Mouse (Mus musculus) thymus, adult 2 months (tissue): ENCODE data around the gene Bysl. TPM values are rescaled to one million over a fixed set of nuclear protein-coding genes. Genes with fewer than 3 reads are reported as not detected.
A peak's percentile ranks its signal among the peaks of the same experiment; 100 is the strongest.

Source experiments
- DNase-seq: peaks from one replicate; pipeline ENCODE4 v3.0.0; 2021
- H3K27ac ChIP-seq: fragments of 200-500 bp; 2 replicates; pipeline ENCODE4 v1.5.1; 2012; ENCODE audit warnings: low read length, control low read depth; ENCODE audit not compliant: control insufficient read depth, insufficient read depth
- H3K27me3 ChIP-seq: fragments of 200-500 bp; 2 replicates; pipeline ENCODE4 v1.6.1; 2012; ENCODE audit warnings: mild to moderate bottlenecking, low read length, moderate library complexity, mixed read lengths; ENCODE audit not compliant: control insufficient read depth, insufficient read depth
- H3K36me3 ChIP-seq: fragments of 200-500 bp; 2 replicates; pipeline ENCODE4 v1.6.1; 2012; ENCODE audit warnings: mild to moderate bottlenecking, low read length, moderate library complexity; ENCODE audit not compliant: control insufficient read depth, insufficient read depth
- H3K4me1 ChIP-seq: fragments of 200-500 bp; replicated peaks from 2 replicates; pipeline ENCODE4 v1.6.1; 2012; ENCODE audit warnings: low read length; ENCODE audit not compliant: control insufficient read depth, insufficient read depth
- H3K4me3 ChIP-seq: fragments of 200-500 bp; 2 replicates; pipeline ENCODE4 v1.5.1; 2012; ENCODE audit warnings: mild to moderate bottlenecking, low read length, control low read depth, moderate library complexity; ENCODE audit not compliant: control insufficient read depth, insufficient read depth
- CTCF ChIP-seq: fragments of 200-500 bp; IDR thresholded peaks from 2 replicates; pipeline ENCODE4 v1.5.1; 2012; ENCODE audit warnings: mild to moderate bottlenecking, control low read depth, low read length, moderate library complexity, borderline replicate concordance; ENCODE audit not compliant: control insufficient read depth, poor library complexity, insufficient read depth; ENCODE audit errors: extremely low read depth
- POLR2A ChIP-seq: fragments of 200-500 bp; IDR thresholded peaks from 2 replicates; pipeline ENCODE4 v1.6.1; 2012; ENCODE audit warnings: mild to moderate bottlenecking, low read length, control low read depth, moderate library complexity; ENCODE audit not compliant: control insufficient read depth, poor library complexity, insufficient read depth; ENCODE audit errors: extremely low read depth
- WGBS: fragments of 180-500 bp; shearing (Covaris S2); methylation state at CpG from one replicate; pipeline ENCODE4 v1.1.7; 2018; 5-methylcytosine and 5-hydroxymethylcytosine counted together
- polyA plus RNA-seq: library from polyadenylated mRNA; depleted of rRNA; stranded (reverse); fragments of >200 nt; gene quantifications from 2 replicates; pipeline ENCODE4 v1.2.3, GENCODE M21; 2012; rRNA removed

Bysl gene
- polyA plus RNA-seq, 1 experiment = 14.2 TPM

GRCm38 (mm10) chr17:47557179-47557578 is 54.1 kb downstream of the Bysl start:
- no peaks in the 10 kb centered on the region for H3K27me3 ChIP-seq
- WGBS = 17% methylated on average over 3 of the region's 3 CpGs
- H3K27ac ChIP-seq = peak overlapping the region; percentile 66
- DNase-seq = no peak
- no peak overlapping the region for H3K4me3 ChIP-seq
- TF ChIP-seq POLR2A = no peak
- no peak for TF ChIP-seq CTCF
- H3K4me1 ChIP-seq = peaks cover 43% of the 10 kb centered on the region
- H3K36me3 ChIP-seq = peaks cover 43% of the 10 kb centered on the region

- peaks cover 46% of the 10 kb centered on the region for H3K4me1 ChIP-seq
- peak overlapping the region; percentile 45; the same call in 1 of the 2 replicates for H3K27ac ChIP-seq
- no peaks in the 10 kb centered on the region for H3K27me3 ChIP-seq
These were observed 56.7 kb downstream of the Bysl start for GRCm38 (mm10) chr17:47554621-47555020.

GRCm38 (mm10) chr17:47552994-47553393 is 58.3 kb downstream of the Bysl start:
- peaks cover 50% of the 10 kb centered on the region for H3K4me1 ChIP-seq
- H3K27ac ChIP-seq = peak overlapping the region; percentile 39; the same call in 1 of the 2 replicates
- no peaks in the 10 kb centered on the region for H3K27me3 ChIP-seq
- TF ChIP-seq CTCF (no peak), POLR2A (no peak)
- H3K36me3 ChIP-seq = peaks cover 32% of the 10 kb centered on the region
- DNase-seq = peak; percentile 28
- H3K4me3 ChIP-seq = no peak overlapping the region

More at GRCm38 (mm10) chr17:47554621-47555020, 56.7 kb downstream of the Bysl start:
- no peak for DNase-seq
- Histone ChIP-seq H3K36me3 (peaks cover 41% of the 10 kb centered on the region), H3K4me3 (no peak overlapping the region)
- TF ChIP-seq CTCF (no peak), POLR2A (no peak)
- 67% methylated on average over 10 of the region's 10 CpGs for WGBS

DNA sequence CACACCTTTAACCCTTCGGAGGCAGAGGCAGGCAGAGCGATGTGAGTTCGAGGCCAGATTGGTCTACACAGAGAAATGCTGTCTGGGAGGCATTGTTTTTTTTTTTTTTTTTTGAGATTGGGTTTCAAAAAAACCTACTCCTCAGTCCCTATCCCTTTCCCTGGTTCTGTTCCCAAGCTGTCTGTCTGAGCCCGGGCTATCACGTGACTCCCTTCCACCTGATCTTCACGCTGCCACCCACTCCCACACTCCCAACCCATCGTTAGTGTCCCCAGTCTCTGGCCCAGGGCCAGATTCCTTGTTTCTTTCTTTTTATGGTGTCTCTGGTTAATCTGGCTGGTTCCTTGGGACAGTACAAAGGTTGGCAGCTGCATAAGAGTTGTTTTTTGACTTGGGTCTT is 60.2 kb downstream of the Bysl start:
- Histone ChIP-seq H3K27me3 (no peaks in the 10 kb centered on the region), H3K4me1 (peaks cover 45% of the 10 kb centered on the region), H3K36me3 (peaks cover 22% of the 10 kb centered on the region), H3K27ac (no peak overlapping the region), H3K4me3 (no peak overlapping the region)
- no peak for TF ChIP-seq CTCF
- no peak for TF ChIP-seq POLR2A
- WGBS = 94% methylated on average over 7 of the region's 7 CpGs
- no peak for DNase-seq

Other genes starting within 250 kb of the Bysl start
- 21.2 and 21.9 TPM in 2 replicates for gene Mrps10, start 242.6 kb downstream of the Bysl start, polyA plus RNA-seq
- gene Guca1b, start 226.1 kb downstream of the Bysl start, polyA plus RNA-seq = 1.6 and 3.1 TPM in 2 replicates
- 0.41 and 1.2 TPM in 2 replicates for gene Guca1a, start 210.9 kb downstream of the Bysl start, polyA plus RNA-seq
- gene AI661453, start 174.9 kb downstream of the Bysl start, polyA plus RNA-seq = 1.0 and 1.6 TPM in 2 replicates
- 0.11 and 0.26 TPM in 2 replicates for gene 1700001C19Rik, start 174.1 kb downstream of the Bysl start, polyA plus RNA-seq
- gene Taf8, start 109.2 kb downstream of the Bysl start, polyA plus RNA-seq = 68.2 and 74.3 TPM in 2 replicates
- 1,622 and 2,069 TPM in 2 replicates for gene Ccnd3, start 106.4 kb downstream of the Bysl start, polyA plus RNA-seq
- 46.1 and 56.4 TPM in 2 replicates for gene Med20, start 90 bp upstream of the Bysl start, polyA plus RNA-seq
- gene Gm20517, start 97 bp upstream of the Bysl start, polyA plus RNA-seq = 2.8 and 4.5 TPM in 2 replicates
- gene Usp49, start 19.2 kb upstream of the Bysl start, polyA plus RNA-seq = 12.5 and 17.2 TPM in 2 replicates
- 90.5 and 107 TPM in 2 replicates for gene Tomm6, start 76.9 kb upstream of the Bysl start, polyA plus RNA-seq
- gene Frs3, start 77.5 kb upstream of the Bysl start, polyA plus RNA-seq = 7.0 and 7.1 TPM in 2 replicates
- 1.0 and 1.4 TPM in 2 replicates for gene Gm21981, start 83.0 kb upstream of the Bysl start, polyA plus RNA-seq
- gene Prickle4, start 83.2 kb upstream of the Bysl start, polyA plus RNA-seq = 4.0 and 5.5 TPM in 2 replicates
- gene Pgc, start 115.3 kb upstream of the Bysl start, polyA plus RNA-seq = 4.4 and 6.0 TPM in 2 replicates
- 25.3 and 25.5 TPM in 2 replicates for gene Tfeb, start 125.5 kb upstream of the Bysl start, polyA plus RNA-seq
- 18.9 and 19.8 TPM in 2 replicates for gene Mdfi, start 223.2 kb upstream of the Bysl start, polyA plus RNA-seq